Mouse (Mus musculus): Measurements from ENCODE around the gene Tns1.
A peak's percentile ranks its signal among the peaks of the same experiment; 100 is the strongest.

Tns1 gene

DNA sequence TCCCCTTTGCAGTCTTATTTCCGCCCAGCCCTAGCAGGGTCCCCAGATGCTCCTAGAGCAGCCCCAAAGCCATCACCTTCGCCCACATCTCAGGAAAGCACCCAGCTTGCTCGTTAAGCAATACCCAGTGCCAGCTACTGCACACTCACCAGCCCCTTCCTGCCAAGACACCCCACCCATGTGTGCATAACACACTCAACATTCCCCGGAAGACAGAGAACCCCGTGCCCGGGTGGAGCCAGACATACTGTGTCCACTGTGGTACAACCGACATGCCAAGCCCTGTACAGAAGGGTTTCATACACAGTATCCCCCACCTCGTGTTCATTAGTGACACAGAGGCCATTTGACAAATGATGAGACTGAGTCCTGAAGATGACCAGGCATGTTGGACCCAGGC is 195.9 kb downstream of the Tns1 start:
- Histone ChIP-seq H3K27me3 (ENCODE audit: control insufficient read depth, insufficient read depth, low read length, poor library complexity, severe bottlenecking) (no peaks in the 10 kb centered on the region), H3K36me3 (ENCODE audit: control insufficient read depth, insufficient read depth, low read length, poor library complexity, severe bottlenecking) (no peaks in the 10 kb centered on the region)
- no peak for DNase-seq (ENCODE audit: low read depth, low spot score)

- Histone ChIP-seq H3K27me3 (ENCODE audit: control insufficient read depth, insufficient read depth, low read length, poor library complexity, severe bottlenecking) (no peaks in the 10 kb centered on the region), H3K36me3 (ENCODE audit: control insufficient read depth, insufficient read depth, low read length, poor library complexity, severe bottlenecking) (no peaks in the 10 kb centered on the region)
- DNase-seq (ENCODE audit: low read depth, low spot score): no peak
Observed at GRCm38 (mm10) chr1:73927819-73928218, 196.4 kb downstream of the Tns1 start.

- no peaks in the 10 kb centered on the region for H3K27me3 ChIP-seq (ENCODE audit: control insufficient read depth, insufficient read depth, low read length, poor library complexity, severe bottlenecking)
- peak; percentile 16 for DNase-seq (ENCODE audit: low read depth, low spot score)
- H3K36me3 ChIP-seq (ENCODE audit: control insufficient read depth, insufficient read depth, low read length, poor library complexity, severe bottlenecking): no peaks in the 10 kb centered on the region
Observed at GRCm38 (mm10) chr1:73926279-73926678, 198.0 kb downstream of the Tns1 start.

DNA sequence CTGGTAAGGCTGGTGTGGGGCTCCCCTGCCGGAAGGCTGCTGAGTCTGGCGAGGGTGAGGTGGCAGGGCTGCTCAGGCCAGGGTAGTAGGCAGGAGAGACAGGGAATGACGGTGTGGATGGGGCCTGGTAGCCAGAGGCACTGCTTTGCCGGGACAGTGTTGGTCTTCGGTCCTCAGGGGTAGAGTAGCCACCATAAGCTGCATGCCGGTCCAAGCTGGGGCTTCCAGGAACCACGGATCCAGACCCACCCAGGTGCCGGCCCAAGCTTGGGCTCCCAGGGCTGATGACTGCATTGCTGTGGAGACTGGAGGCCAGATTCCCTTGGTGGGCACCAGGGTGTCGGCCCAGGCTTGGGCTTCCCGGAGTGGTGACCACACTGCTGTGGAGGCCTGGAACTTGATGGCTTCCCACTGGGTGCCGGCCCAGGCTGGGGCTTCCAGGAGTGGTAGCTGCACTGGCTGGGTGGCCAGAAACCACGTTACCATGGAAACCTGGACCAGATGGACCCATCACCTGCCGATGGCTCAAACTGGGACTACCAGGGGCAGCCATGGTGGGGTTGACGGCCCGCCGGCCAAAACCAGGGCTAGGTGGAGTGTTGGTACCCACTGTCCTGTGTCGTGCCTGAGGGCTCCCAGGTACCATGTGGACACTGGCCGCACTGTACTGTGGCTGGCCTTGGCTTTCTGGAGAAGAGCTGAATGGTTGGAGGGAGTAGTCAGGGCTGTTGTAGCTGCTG is 199.2 kb downstream of the Tns1 start:
- Histone ChIP-seq H3K27me3 (ENCODE audit: control insufficient read depth, insufficient read depth, low read length, poor library complexity, severe bottlenecking) (no peaks in the 10 kb centered on the region), H3K36me3 (ENCODE audit: control insufficient read depth, insufficient read depth, low read length, poor library complexity, severe bottlenecking) (no peaks in the 10 kb centered on the region)
- DNase-seq (ENCODE audit: low read depth, low spot score): no peak

- no peak for DNase-seq (ENCODE audit: low read depth, low spot score)
Observed at GRCm38 (mm10) chr1:73924210-73924609, 200.0 kb downstream of the Tns1 start.

DNA sequence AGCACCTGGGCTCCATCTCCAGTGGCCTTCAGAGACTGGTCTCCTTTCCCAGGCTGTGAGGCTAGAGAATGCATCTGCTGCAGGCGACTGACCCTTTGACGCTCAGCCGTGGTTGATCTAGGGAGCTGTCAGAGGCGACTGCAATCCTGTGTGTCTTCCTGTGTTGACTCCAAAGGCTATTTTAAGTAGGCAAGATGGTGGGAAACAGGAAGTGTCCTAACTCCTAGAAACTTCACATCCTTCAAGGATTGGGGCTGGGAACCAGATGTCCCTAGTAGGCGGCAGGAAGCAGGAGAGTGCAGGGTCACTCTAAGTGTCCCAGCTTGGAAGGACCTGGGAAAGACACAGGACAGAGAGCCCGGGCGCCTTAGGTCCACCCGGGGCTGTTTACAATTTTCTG is 201.1 kb downstream of the Tns1 start:
- DNase-seq (ENCODE audit: low read depth, low spot score): no peak
- no peaks in the 10 kb centered on the region for H3K27me3 ChIP-seq (ENCODE audit: control insufficient read depth, insufficient read depth, low read length, poor library complexity, severe bottlenecking)
- no peaks in the 10 kb centered on the region for H3K36me3 ChIP-seq (ENCODE audit: control insufficient read depth, insufficient read depth, low read length, poor library complexity, severe bottlenecking)

More at GRCm38 (mm10) chr1:73924210-73924609, 200.0 kb downstream of the Tns1 start:
- Histone ChIP-seq H3K36me3 (ENCODE audit: control insufficient read depth, insufficient read depth, low read length, poor library complexity, severe bottlenecking) (no peaks in the 10 kb centered on the region), H3K27me3 (ENCODE audit: control insufficient read depth, insufficient read depth, low read length, poor library complexity, severe bottlenecking) (no peaks in the 10 kb centered on the region)

GRCm38 (mm10) chr1:73920701-73921100 is 203.5 kb downstream of the Tns1 start:
- no peaks in the 10 kb centered on the region for H3K36me3 ChIP-seq (ENCODE audit: control insufficient read depth, insufficient read depth, low read length, poor library complexity, severe bottlenecking)

GRCm38 (mm10) chr1:73919909-73920308 is 204.3 kb downstream of the Tns1 start:
- H3K36me3 ChIP-seq (ENCODE audit: control insufficient read depth, insufficient read depth, low read length, poor library complexity, severe bottlenecking): no peaks in the 10 kb centered on the region
- DNase-seq (ENCODE audit: low read depth, low spot score): no peak
- H3K27me3 ChIP-seq (ENCODE audit: control insufficient read depth, insufficient read depth, low read length, poor library complexity, severe bottlenecking): no peaks in the 10 kb centered on the region

More at GRCm38 (mm10) chr1:73920701-73921100, 203.5 kb downstream of the Tns1 start:
- no peaks in the 10 kb centered on the region for H3K27me3 ChIP-seq (ENCODE audit: control insufficient read depth, insufficient read depth, low read length, poor library complexity, severe bottlenecking)
- DNase-seq (ENCODE audit: low read depth, low spot score): no peak

DNA sequence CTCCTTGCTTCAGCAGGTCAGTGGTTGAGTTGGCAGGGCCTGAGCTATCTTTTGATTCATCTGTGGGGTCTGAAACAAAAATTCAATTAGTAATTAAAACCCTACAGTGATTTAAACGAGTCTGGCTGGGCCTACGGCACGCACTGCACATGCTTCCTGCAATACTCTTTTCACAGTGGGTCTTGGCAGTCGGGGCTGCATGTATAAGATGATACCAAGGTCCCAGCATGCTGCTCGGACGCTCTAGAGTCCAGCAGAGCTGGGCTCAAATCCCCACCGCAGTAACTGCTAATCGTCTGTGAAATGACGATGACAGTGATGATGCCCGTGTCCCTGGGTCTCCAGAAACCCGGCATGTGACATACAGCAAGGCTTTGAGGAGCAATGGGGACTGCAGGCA is 206.2 kb downstream of the Tns1 start:
- Histone ChIP-seq H3K36me3 (ENCODE audit: control insufficient read depth, insufficient read depth, low read length, poor library complexity, severe bottlenecking) (no peaks in the 10 kb centered on the region), H3K27me3 (ENCODE audit: control insufficient read depth, insufficient read depth, low read length, poor library complexity, severe bottlenecking) (no peaks in the 10 kb centered on the region)
- no peak for DNase-seq (ENCODE audit: low read depth, low spot score)

DNA sequence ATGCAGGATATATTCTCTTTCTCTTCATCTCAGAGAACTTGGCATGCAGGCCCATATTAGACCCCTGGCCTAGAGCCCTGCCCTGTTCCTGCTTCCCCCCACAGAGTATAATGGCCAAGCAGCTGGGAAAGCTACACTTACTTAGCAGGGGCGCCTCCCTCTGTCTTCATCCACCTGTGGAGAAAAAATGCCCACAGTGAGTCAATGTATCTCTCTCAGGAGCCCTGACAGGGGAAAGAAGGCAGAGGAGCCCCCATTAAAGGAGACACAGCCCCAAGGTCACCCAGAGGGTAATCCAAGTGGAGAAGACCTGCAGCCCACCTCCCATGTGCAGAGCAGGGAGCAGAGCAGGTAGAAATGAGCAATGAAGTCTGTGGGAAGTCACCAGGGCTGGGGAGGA is 208.0 kb downstream of the Tns1 start:
- Histone ChIP-seq H3K27me3 (ENCODE audit: control insufficient read depth, insufficient read depth, low read length, poor library complexity, severe bottlenecking) (no peaks in the 10 kb centered on the region), H3K36me3 (ENCODE audit: control insufficient read depth, insufficient read depth, low read length, poor library complexity, severe bottlenecking) (no peaks in the 10 kb centered on the region)
- no peak for DNase-seq (ENCODE audit: low read depth, low spot score)

GRCm38 (mm10) chr1:73915218-73916070 is 208.8 kb downstream of the Tns1 start:
- no peaks in the 10 kb centered on the region for H3K36me3 ChIP-seq (ENCODE audit: control insufficient read depth, insufficient read depth, low read length, poor library complexity, severe bottlenecking)
- H3K27me3 ChIP-seq (ENCODE audit: control insufficient read depth, insufficient read depth, low read length, poor library complexity, severe bottlenecking): no peaks in the 10 kb centered on the region
- DNase-seq (ENCODE audit: low read depth, low spot score): no peak

DNA sequence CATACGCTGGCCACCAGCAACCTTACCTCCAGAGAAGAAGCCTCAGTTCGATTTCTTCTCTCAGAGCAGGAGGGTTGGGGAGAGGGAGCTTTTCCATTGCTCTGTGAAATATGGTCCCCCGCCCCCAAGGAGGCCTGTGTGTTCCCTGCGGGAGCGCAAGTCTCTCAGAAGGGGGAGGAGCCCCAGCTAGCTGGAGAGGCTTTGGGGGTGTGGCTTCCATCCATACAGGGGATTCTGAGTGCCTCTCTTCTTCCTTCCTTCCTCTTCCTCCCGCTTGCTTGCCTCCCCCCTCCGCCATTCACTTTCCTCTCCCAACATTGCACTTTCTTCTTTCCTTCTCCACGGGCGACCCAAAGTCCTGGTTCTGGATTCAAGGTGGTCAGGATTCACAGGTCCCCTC is 210.2 kb downstream of the Tns1 start:
- Histone ChIP-seq H3K36me3 (ENCODE audit: control insufficient read depth, insufficient read depth, low read length, poor library complexity, severe bottlenecking) (no peaks in the 10 kb centered on the region), H3K27me3 (ENCODE audit: control insufficient read depth, insufficient read depth, low read length, poor library complexity, severe bottlenecking) (no peaks in the 10 kb centered on the region)
- no peak for DNase-seq (ENCODE audit: low read depth, low spot score)

GRCm38 (mm10) chr1:73913071-73914005 is 210.9 kb downstream of the Tns1 start:
- Histone ChIP-seq H3K36me3 (ENCODE audit: control insufficient read depth, insufficient read depth, low read length, poor library complexity, severe bottlenecking) (no peaks in the 10 kb centered on the region), H3K27me3 (ENCODE audit: control insufficient read depth, insufficient read depth, low read length, poor library complexity, severe bottlenecking) (no peaks in the 10 kb centered on the region)
- DNase-seq (ENCODE audit: low read depth, low spot score): no peak

- DNase-seq (ENCODE audit: low read depth, low spot score): no peak
- no peaks in the 10 kb centered on the region for H3K36me3 ChIP-seq (ENCODE audit: control insufficient read depth, insufficient read depth, low read length, poor library complexity, severe bottlenecking)
- H3K27me3 ChIP-seq (ENCODE audit: control insufficient read depth, insufficient read depth, low read length, poor library complexity, severe bottlenecking): no peaks in the 10 kb centered on the region
Observed at GRCm38 (mm10) chr1:73912466-73912865, 211.8 kb downstream of the Tns1 start.
